Mouse (Mus musculus) gastrocnemius, adult 8-10 months (tissue): ENCODE results near the gene Pon1. TPM values are rescaled to one million over a fixed set of nuclear protein-coding genes. Genes with fewer than 3 reads are reported as not detected.
"Not testable (repeated sequence)": the region's sequence is repeated elsewhere in the genome, so short reads cannot be mapped to it uniquely, and the experiment has no call there.

Experiments
- DNase-seq, 2 experiments: peaks; one replicate each; pipeline ENCODE4 v3.0.0; 2022; ENCODE audit warnings: low spot score in 2 of 2
- total RNA-seq, 4 experiments: library from RNA; stranded (reverse); gene quantifications; 2 replicates each; pipeline ENCODE4 v1.2.4; 2022

The Pon1 gene
- total RNA-seq: under 1 TPM in 2 of 4 experiments, not detected in 2; 0.38 to 0.51 TPM

- no peak for DNase-seq
These were observed at the start of gene Pon1 for GRCm38 (mm10) chr6:5193693-5194092. Pon1 (minus strand) TSS chr6:5193946.

GRCm38 (mm10) chr6:5238799-5239198, 45.1 kb upstream of the Pon1 start:
- no peak for DNase-seq

GRCm38 (mm10) chr6:5237510-5237909, 43.8 kb upstream of the Pon1 start:
- DNase-seq: no peak

DNA sequence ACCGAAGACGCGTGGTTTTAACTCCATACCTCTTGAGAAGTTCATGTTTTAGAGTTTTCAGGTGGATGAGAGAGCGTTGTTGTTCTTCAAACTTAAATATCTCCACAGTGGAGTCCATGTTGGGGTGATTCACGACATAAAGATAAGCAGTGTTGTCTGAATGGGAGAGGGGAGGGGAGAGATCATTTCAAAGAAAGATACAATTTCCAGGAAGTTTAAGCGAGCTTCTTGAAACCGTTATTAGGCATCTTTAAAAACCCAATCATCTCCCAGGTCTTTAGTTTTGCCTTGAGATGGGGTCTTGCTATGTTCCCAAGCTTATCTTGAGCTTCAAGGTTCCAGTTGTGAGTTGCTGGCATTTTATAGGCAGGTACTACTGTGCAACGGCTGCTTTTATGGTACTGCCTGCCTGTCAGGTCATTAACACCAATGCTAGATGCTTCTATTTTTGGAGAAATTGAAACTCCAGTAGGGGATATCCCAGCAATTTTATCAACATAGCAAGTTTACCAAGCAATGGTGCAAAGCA, 43.2 kb upstream of the Pon1 start:
- DNase-seq: no peak

GRCm38 (mm10) chr6:5234563-5234962, 40.8 kb upstream of the Pon1 start:
- no peak for DNase-seq

DNA sequence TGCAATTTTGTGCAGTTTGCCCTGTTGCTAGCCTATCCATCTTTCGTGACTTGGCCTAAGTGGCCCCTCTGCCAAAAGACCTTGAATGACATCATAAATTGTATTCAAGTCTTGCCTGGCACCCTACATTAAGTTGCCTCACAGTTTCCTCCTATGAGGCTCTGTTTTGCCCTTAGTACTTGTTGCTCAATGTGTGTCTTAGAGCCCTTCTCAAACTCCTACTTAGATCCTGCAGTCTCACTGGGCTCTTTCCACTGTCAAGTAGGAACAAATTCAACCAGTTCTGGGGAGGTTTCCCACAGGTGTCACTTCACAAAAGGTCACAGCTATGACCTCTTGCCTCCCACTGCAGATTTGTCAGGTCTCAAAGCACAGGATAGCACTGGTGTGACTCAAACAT, 40.1 kb upstream of the Pon1 start:
- DNase-seq: no peak

- no peak for DNase-seq
These were observed 38.3 kb upstream of the Pon1 start for GRCm38 (mm10) chr6:5232022-5232421.

GRCm38 (mm10) chr6:5230261-5230660, 36.5 kb upstream of the Pon1 start:
- no peak for DNase-seq

- DNase-seq: not testable (repeated sequence)
These were observed 29.8 kb upstream of the Pon1 start for GRCm38 (mm10) chr6:5223551-5223950.

DNA sequence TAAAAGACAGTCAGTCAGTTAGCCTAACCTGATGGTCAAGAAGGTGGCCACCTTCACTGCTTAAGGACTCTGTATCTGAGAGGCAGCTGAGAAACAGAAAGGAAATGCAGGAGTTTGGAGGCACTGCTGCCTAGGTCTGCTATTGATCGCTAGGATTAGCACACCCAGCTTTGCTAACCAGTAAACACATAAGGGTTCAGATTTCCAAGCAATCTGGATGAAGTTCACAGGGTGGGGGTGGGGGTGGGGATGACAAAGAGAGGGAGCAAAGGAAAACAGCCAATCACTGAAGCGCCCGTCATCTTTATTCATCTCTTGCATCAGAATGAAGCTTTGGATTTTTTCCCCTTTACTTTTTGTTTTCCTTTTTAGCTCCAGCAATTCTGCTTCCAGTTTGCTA, 28.3 kb upstream of the Pon1 start:
- no peak for DNase-seq

DNA sequence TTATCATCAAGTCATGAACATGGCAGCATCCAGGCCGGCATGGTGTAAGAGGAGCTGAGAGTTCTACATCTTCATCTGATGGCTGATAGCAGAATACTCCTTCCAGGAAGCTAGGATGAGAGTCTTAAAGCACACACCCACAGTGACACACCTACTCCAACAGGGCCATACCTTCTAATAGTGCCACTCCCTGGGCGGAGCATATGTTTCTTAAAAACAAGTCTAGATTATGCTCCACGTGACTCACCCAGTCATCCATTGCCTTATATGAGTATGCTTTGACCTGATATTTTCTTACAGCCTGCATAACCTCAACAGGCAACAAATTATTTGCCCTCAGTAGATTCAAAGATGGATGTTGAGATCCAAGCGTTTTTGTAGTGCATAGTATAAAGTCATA, 24.4 kb upstream of the Pon1 start:
- DNase-seq: no peak

DNA sequence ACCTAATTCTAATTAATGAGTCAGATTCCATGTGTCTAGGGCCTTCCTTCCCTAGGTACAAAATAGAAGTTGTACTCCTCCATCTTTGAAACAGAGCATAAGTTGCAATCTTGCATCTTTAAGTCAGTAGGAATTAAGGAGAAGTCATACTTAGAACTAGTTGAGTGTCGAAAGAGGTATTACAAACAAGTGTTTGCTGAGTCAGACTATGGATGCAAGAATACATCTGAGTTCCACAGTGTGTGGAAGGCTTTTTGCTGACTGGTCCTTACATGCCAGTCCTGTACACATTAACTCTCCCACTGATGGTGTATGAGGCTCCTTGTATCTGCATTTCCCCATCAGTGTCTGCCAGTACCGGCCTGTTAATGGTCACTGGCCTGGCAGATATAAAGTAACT, 14.1 kb upstream of the Pon1 start:
- no peak for DNase-seq

GRCm38 (mm10) chr6:5199916-5200315, 6.2 kb upstream of the Pon1 start:
- no peak for DNase-seq

DNA sequence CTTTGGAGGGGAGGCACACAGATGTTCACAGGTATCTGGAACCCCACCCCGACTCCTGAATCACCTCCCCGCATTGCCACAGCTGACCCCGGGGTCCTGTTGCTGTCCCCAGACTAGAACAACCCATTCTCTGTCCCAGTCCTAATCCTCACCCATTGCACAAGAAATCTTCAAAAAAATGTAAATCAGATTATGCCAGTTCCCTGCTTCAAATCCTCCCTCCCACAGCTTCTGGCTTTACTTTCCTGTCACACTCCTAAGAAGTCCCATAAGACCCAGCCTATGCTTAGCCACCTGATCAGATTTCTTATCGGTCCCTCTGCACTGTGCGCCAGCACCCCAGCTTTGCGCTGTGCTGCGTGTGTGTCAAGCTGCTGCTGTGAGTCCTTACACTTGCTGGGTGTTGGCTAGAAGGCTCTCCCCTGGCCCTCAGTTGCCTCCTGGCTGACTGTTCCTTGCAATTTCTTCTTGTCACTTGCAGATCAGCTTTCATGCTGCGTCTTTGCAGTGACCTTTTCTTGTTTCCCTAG, 5.7 kb upstream of the Pon1 start:
- DNase-seq: no peak

- no peak for DNase-seq
These were observed 4.8 kb upstream of the Pon1 start for GRCm38 (mm10) chr6:5198590-5198989.

GRCm38 (mm10) chr6:5190761-5191160, 3.0 kb downstream of the Pon1 start:
- no peak for DNase-seq

- no peak for DNase-seq
These were observed 4.2 kb downstream of the Pon1 start for GRCm38 (mm10) chr6:5189507-5189906.

GRCm38 (mm10) chr6:5188938-5189337, 4.8 kb downstream of the Pon1 start:
- DNase-seq: no peak

DNA sequence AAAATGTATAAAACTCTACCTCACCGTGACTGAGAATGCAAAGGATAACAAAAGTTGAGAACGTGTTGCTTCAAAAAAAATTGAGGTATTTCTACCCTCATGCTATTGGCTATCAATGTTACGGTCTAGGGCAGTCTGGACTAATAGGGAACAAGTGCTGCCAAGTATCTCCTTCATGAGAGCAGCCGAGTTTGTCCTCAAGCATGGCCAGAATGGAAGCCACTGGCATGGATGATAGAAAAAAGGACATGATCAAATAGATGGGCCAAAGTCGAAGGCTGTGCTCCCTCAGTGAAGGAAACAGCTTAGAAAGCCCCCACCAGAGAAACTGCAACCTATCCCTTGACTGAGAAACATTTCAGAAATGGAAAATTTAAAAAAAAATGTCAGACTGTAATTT, 5.7 kb downstream of the Pon1 start:
- no peak for DNase-seq

- DNase-seq: no peak
These were observed 6.2 kb downstream of the Pon1 start for GRCm38 (mm10) chr6:5187586-5187985.

DNA sequence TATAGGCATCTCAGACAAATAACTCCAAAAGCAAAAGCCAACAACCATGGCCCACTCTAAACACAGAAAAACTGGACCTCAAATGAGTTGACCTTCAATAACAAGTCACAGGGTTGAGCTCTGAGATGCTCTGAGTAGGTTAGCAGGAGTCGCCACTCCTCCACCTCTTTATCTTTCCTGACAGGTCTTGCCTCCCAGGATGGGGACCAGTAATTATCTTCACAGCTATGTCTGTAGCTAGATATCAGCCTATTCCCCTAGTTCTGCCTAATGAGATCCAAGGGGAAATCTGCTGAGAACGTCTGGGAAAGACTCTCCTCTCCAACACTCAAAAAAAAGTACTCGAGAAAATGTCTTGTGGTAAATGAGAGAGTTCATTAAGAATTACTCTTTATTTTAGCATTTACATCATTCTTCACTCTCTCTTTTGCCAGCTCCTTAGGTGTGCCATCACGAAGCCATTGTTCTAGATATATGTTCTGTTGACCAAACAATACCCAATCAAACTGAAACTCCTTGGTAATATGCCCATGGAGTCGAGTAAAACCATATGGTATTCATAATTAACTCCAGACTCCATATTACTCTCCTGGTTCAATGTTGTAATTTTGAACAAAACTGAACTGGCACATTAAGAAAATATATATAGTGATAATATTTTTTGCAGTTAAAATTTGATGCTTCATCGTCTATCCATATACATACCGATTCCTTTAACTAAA, 7.4 kb downstream of the Pon1 start:
- DNase-seq: no peak

DNA sequence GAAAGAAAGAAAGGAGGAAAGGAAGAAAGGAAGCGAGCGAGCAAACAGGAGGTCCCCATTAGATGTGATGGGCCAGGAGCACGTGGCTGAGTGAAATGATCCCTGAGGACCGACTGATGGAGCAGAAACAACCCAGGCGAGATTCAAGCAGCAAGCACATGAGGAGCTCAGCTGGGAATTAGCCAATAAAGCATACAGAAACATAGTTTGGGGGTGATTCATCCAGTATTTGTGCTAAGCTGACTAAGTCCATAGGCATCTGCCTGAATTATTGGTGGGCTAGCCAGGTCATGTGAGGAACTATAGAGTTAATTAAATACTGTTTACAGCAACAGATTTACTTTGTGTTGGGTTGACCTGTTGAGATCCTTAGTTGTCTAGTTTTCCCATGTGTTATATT, 13.1 kb downstream of the Pon1 start:
- DNase-seq: no peak

DNA sequence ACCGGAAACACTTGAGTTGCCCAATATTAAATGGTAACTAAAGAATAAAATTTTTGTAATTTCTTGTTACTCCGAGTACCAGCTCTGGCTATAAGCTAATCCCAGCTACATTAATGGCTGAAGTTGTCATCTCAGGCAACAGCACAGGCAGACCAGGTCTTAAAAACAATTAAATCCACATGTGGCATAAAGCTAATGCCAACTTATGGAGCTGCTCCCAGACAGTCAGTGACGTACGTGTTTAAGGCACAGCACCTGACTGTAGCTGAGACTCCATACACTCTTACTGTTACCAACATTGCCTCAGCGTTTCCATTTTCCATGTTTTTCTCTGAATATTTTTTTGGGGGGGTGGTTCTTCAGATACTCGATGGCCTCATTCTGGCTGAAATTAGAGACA, 14.6 kb downstream of the Pon1 start:
- no peak for DNase-seq
